Mouse (Mus musculus) liver, postnatal 0 days (tissue): Measurements from ENCODE around the gene Ccdc88a.

Source experiments
- CTCF ChIP-seq: sonication (generic); IDR thresholded peaks from 2 replicates; pipeline ENCODE4 v1.5.1; 2016; ENCODE audit warnings: antibody characterized with exemption, low read depth
- EP300 ChIP-seq: IDR thresholded peaks from 2 replicates; pipeline ENCODE4 v1.6.1; 2016; ENCODE audit warnings: antibody characterized with exemption, low read depth, mild to moderate bottlenecking

GRCm38 (mm10) chr11:29538201-29538600 is 164.7 kb downstream of the Ccdc88a start:
- no peak for TF ChIP-seq EP300
- no peak for TF ChIP-seq CTCF
